In genomic region chr1:120644755-120645154, GRCm38 (mm10) we compare ENCODE assay signal across 17 mouse cellular contexts. TPM values are rescaled to one million over a fixed set of nuclear protein-coding genes. Genes with fewer than 3 reads are reported as not detected.
DNase-seq lines count a peak whose midpoint lies in the region; ATAC-seq and TF ChIP-seq lines count a peak whose summit lies in the region.
"Had no signal": no experiment of that assay in that cellular context is flagged by ENCODE, and none has a peak within 500 bp of the region (broad histone marks: within the 10 kb centered on the region; RNA-seq: fewer than 3 reads in every experiment).

No protein-coding gene starts in this region.

- no peak for TF ChIP-seq CTCF in midbrain, postnatal 0 days (IDR thresholded peaks at IDR 0.05)
- no peak for TF ChIP-seq CTCF in liver, embryonic 14.5 days (IDR thresholded peaks at IDR 0.05; ENCODE audit: low read depth)

- H3K4me1 ChIP-seq in midbrain, embryonic 10.5 days: peaks cover 44% of the 10 kb centered on the region
- H3K4me1 ChIP-seq in midbrain, postnatal 0 days (ENCODE audit: insufficient read depth, low read length): no peaks in the 10 kb centered on the region; the same call in 1 of the 2 replicates
- 0 out of 4 replicates have a peak, but pooled peaks cover 0 to 2% of the 10 kb centered on the region in 2 experiments for H3K4me1 ChIP-seq in liver, embryonic 14.5 days (replicated peaks; ENCODE audit: control insufficient read depth in 2 of 2, insufficient read depth in 2 of 2, low read length in 1 of 2)
- H3K4me1 ChIP-seq in intestine, embryonic 16.5 days (ENCODE audit: control insufficient read depth, insufficient read depth, low read length): no peaks in the 10 kb centered on the region

- H3K4me3 ChIP-seq in midbrain, embryonic 10.5 days: peak overlapping the region; percentile 36
- no peak overlapping the region for H3K4me3 ChIP-seq in midbrain, postnatal 0 days (ENCODE audit: low read depth, low read length)
- H3K4me3 ChIP-seq in liver, embryonic 14.5 days (ENCODE audit: insufficient read depth in 1 of 2, low read depth in 2 of 2, low read length in 2 of 2): no peak overlapping the region
- H3K4me3 ChIP-seq in intestine, embryonic 16.5 days (ENCODE audit: low read length): no peak overlapping the region
- H3K4me3 ChIP-seq: heart, embryonic 13.5 days had no signal

- no peak for DNase-seq in midbrain, embryonic 10.5 days (ENCODE audit: low spot score)
- no peak for DNase-seq in midbrain, postnatal 0 days (ENCODE audit: low spot score)
- DNase-seq in gastrocnemius, postnatal 10 days: peak; percentile 13
- no peak for DNase-seq in liver, embryonic 14.5 days (ENCODE audit: low read depth in 3 of 3, low spot score in 3 of 3)
- DNase-seq in thymus, postnatal 36 days: no peak
- DNase-seq in retina, postnatal 1 day: no peak
- DNase-seq: adrenal gland, adult 8-10 months; cerebellum, postnatal 36 days; layer of hippocampus, postnatal 36 days; right cerebral cortex, postnatal 4 days; thymus, postnatal 25 days had no signal

- TF ChIP-seq EP300 in liver, embryonic 14.5 days (IDR thresholded peaks at IDR 0.05; ENCODE audit: low read depth): no peak

- H3K9me3 ChIP-seq in midbrain, embryonic 10.5 days (replicated peaks): no peaks in the 10 kb centered on the region
- H3K9me3 ChIP-seq in midbrain, postnatal 0 days (ENCODE audit: low read length): no peaks in the 10 kb centered on the region
- no peaks in the 10 kb centered on the region for H3K9me3 ChIP-seq in liver, embryonic 14.5 days (ENCODE audit: control insufficient read depth, low read length)
- no peaks in the 10 kb centered on the region for H3K9me3 ChIP-seq in intestine, embryonic 16.5 days (ENCODE audit: control insufficient read depth, low read length)
- H3K9me3 ChIP-seq: heart, embryonic 13.5 days; limb, embryonic 12.5 days had no signal

- H3K27me3 ChIP-seq in midbrain, embryonic 10.5 days (ENCODE audit: low read depth, poor library complexity, severe bottlenecking): peaks cover 47% of the 10 kb centered on the region
- no peaks in the 10 kb centered on the region for H3K27me3 ChIP-seq in midbrain, postnatal 0 days (ENCODE audit: insufficient read depth, low read length)
- H3K27me3 ChIP-seq in liver, embryonic 14.5 days (ENCODE audit: control insufficient read depth, insufficient read depth, low read length): no peaks in the 10 kb centered on the region
- no peaks in the 10 kb centered on the region for H3K27me3 ChIP-seq in intestine, embryonic 16.5 days (replicated peaks; ENCODE audit: control insufficient read depth, insufficient read depth, low read length)

- H3K9ac ChIP-seq in midbrain, postnatal 0 days (replicated peaks; ENCODE audit: low read length, poor library complexity, severe bottlenecking): no peak overlapping the region
- H3K9ac ChIP-seq in liver, embryonic 14.5 days (replicated peaks): no peak overlapping the region
- H3K9ac ChIP-seq in intestine, embryonic 16.5 days (ENCODE audit: low read depth, low read length): no peak overlapping the region
- H3K9ac ChIP-seq: heart, embryonic 13.5 days; limb, embryonic 12.5 days had no signal

- H3K4me2 ChIP-seq in midbrain, postnatal 0 days (ENCODE audit: low read depth, low read length, poor library complexity, severe bottlenecking): no peak overlapping the region
- no peak overlapping the region for H3K4me2 ChIP-seq in liver, embryonic 14.5 days (ENCODE audit: low read depth)
- H3K4me2 ChIP-seq in intestine, embryonic 16.5 days (ENCODE audit: low read depth, low read length): no peak overlapping the region

- H3K27ac ChIP-seq in midbrain, embryonic 10.5 days (replicated peaks): peak overlapping the region; percentile 78
- H3K27ac ChIP-seq in midbrain, postnatal 0 days (ENCODE audit: low read depth, low read length): no peak overlapping the region
- no peak overlapping the region for H3K27ac ChIP-seq in liver, embryonic 14.5 days
- H3K27ac ChIP-seq in intestine, embryonic 16.5 days (ENCODE audit: low read length): no peak overlapping the region
- H3K27ac ChIP-seq: heart, embryonic 13.5 days; limb, embryonic 12.5 days had no signal

- no peaks in the 10 kb centered on the region for H3K36me3 ChIP-seq in midbrain, embryonic 10.5 days
- no peaks in the 10 kb centered on the region for H3K36me3 ChIP-seq in midbrain, postnatal 0 days (ENCODE audit: insufficient read depth, low read length)
- no peaks in the 10 kb centered on the region for H3K36me3 ChIP-seq in liver, embryonic 14.5 days (replicated peaks; ENCODE audit: control insufficient read depth, insufficient read depth, low read depth)
- no peaks in the 10 kb centered on the region for H3K36me3 ChIP-seq in intestine, embryonic 16.5 days (ENCODE audit: control insufficient read depth, insufficient read depth, low read length)
- H3K36me3 ChIP-seq: heart, embryonic 13.5 days; limb, embryonic 12.5 days had no signal

- WGBS in midbrain, embryonic 10.5 days: 14% methylated on average over 1 of the region's 1 CpGs
- 37% methylated on average over 1 of the region's 1 CpGs for WGBS in midbrain, postnatal 0 days
- WGBS in liver, embryonic 14.5 days (ENCODE audit: insufficient replicate concordance): 75% methylated on average over 1 of the region's 1 CpGs
- 76% methylated on average over 1 of the region's 1 CpGs for WGBS in intestine, embryonic 16.5 days

- no peak for ATAC-seq in midbrain, postnatal 0 days (ENCODE audit: low FRiP score)
- ATAC-seq in liver, embryonic 14.5 days (ENCODE audit: insufficient read depth): peak; percentile 37; the same call in 1 of the 2 replicates
- ATAC-seq in intestine, embryonic 16.5 days: no peak
- ATAC-seq: Patski had no signal

RNA-seq across cellular contexts. Expression of gene En1, which starts 42.5 kb away (rescaled TPM):
- 5.2 and 5.6 TPM in 2 replicates for polyA plus RNA-seq in midbrain, embryonic 10.5 days (2016; fragmentation: Nextera tagmentation; extraction: Ambion mirVana)
- 32.8 and 40.8 TPM in 2 replicates for total RNA-seq in midbrain, postnatal 0 days (2014; rRNA removed)
- polyA plus RNA-seq in midbrain, postnatal 0 days (2015; fragmentation: Nextera tagmentation; extraction: Ambion mirVana): 9.2 and 10.1 TPM in 2 replicates
- total RNA-seq in gastrocnemius, postnatal 10 days (2021): 1 to 10 TPM; 7.3 to 9.2 TPM
- 0.01 TPM in 1 of 2 replicates, not detected in the other for polyA plus RNA-seq in liver, embryonic 14.5 days (2012; rRNA removed)
- polyA plus RNA-seq in liver, embryonic 14.5 days (2014; fragmentation: Nextera tagmentation; extraction: Ambion mirVana): not detected in 2 replicates
- polyA plus RNA-seq in intestine, embryonic 16.5 days (2015; fragmentation: Nextera tagmentation; extraction: Ambion mirVana): not detected in 2 replicates
- total RNA-seq: adrenal gland, adult 8-10 months; layer of hippocampus, postnatal 36 days; megakaryocyte-erythroid progenitor cell, adult 5-6 weeks had no signal
- polyA plus RNA-seq: heart, embryonic 13.5 days; Patski; stomach, embryonic 14.5 days had no signal
